Mouse (Mus musculus) CD4-positive, CD25-positive, alpha-beta regulatory T cell, adult 4 months (primary cell): Measurements from ENCODE around the gene Gm20388. TPM values are rescaled to one million over a fixed set of nuclear protein-coding genes. Genes with fewer than 3 reads are reported as not detected.

Source experiments
- ATAC-seq: one replicate; pipeline ENCODE4 v1.8.0; 2017
- polyA plus RNA-seq, 2 experiments: library from polyadenylated mRNA; unstranded; fragments of 100-300 nt; shearing (Covaris generic); gene quantifications; one replicate each; pipeline ENCODE4 v1.2.1; 2017

The Gm20388 gene
- polyA plus RNA-seq, 2 experiments from 2014 or later = 10.7 to 12.8 TPM

DNA sequence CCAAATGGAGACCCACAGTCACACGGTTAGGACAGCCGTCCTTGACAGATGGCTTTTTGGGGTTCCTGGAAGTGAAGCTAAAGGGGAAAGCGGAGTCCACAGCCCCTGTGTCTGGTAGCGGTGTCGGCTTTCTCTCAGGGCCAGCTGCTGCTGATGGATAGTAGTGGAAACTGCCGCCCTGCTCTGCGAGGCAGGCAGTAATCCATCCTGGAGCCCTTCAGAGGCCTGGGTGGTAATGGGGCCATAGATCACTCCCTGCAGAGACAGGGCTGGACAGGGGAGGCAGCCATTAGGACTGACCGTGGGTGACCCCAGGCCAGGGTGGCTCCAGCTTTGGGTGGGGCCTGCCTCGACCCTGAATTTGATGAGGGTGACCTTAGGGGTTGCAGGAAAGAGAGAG lies 463.9 kb downstream of the Gm20388 start:
- ATAC-seq = no peak

DNA sequence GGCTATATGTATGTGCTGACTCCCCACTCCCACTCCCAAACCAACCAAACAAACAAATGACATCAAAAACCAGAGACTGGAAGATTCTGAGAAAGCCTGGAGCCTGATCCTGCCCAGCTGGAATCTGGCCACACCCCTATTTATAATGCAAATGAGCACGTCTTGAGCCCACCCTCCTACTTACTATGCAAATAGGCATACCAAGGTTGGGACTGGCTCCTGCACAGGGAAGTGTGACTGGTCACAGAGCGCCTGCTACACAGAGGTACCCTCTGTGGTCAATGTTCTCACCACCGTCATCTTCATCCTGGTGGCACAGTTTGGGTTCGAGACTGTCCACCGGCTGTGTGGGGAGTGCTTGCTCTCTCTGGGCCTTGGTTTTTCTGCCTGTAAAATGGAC lies 464.5 kb downstream of the Gm20388 start:
- no peak for ATAC-seq

DNA sequence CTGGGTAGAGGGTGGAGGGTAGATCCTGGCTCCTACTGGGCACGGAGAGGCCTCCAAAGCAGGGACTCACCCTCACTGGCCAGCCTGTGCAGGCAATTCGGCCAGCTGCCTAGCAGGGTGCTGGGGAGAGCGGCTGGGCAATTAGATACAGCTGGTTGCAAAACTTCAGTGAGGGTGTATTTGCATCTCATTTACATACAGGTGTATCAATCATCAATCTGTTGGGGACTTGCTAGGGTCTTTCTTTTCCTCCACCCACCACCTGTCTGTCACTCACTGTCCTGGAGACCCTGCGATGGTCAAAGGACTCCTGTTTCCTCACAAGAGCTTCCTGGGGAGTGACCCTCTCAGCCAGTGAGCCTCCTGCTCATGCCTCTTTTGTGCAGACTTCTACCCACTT lies 465.6 kb downstream of the Gm20388 start:
- ATAC-seq = no peak

DNA sequence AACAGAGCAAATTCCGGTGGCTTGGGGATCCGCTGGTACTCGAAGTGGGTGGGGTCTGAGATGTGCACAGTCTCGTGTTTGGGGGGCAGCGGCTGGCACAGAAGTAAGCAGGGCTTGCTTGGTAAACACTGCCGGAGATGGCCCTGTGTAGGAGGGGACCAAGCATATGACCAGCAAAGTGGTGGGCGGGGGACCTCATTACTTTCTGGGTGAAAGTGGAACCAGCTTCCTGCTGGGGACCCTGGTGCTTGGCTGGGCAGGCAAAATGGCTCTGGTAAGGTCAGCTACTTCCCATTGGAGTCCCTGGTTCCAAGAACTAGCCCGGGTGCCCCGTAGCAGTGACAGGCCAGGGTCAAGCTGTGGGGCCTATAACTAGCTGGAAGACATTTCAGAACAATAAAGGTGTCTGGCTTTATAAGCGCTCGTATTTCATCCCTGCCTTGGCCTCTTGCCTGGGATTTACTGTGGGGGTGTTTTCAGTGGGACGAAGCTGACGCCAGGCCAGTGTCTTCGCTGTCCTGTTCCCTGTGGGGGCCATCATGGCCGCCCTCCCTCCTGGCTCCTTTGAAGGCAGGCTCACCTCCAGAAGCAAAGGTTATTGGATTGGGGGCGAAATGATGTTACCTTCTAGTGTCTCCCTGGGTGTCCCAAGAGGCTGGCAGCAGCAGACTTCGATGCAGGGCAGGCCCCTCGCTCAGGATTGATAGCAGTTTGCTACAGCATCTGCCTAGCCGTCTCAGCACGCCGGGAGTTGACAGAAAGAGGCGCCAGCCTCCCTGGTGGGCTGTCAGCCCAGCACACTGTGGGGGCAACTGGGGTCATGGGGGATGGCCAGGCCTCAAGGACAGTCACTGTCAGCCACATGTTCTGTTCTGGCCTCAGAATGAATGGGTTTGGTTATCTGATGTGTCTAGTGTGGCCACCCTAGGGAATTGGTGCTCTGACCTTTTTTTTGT lies 466.5 kb downstream of the Gm20388 start:
- ATAC-seq = no peak

DNA sequence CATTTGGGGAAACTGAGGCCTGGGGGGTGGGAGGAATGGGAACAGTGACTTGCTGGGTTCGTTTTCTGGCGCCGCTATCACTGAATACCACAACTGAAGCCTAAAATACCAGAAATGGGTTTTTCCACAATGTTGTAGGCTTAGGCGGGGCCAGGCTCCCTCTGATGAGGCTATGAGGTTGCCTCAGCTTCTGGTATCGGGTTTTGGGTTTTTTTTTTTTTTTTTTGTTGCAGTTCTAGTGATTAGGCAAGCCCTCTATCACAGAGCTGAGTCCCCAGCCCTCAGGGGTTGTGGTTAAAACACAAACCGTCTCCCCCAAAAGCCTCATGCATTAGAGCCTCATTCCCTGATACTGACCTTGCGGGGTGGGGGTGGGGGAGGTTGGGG lies 467.2 kb downstream of the Gm20388 start:
- no peak for ATAC-seq

DNA sequence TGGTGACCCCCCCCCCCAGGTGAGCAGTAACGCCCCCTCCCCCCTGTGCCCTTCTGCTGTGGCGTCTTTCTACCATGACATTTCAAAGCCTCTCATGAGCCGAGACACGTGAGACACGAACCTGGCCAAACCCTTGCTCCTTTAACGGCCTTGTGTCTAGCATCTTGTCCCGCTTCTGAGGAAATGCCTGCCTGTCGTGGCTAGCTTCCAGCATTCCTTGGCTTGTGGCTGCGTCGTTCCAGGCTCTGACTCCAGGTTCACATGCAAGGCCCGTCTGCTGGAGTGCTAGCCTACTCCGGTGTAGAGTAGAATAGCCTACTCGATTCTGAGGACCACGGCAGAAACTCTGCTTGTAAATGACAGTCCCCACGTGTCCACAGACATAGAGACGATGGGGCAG lies 467.7 kb downstream of the Gm20388 start:
- no peak for ATAC-seq

DNA sequence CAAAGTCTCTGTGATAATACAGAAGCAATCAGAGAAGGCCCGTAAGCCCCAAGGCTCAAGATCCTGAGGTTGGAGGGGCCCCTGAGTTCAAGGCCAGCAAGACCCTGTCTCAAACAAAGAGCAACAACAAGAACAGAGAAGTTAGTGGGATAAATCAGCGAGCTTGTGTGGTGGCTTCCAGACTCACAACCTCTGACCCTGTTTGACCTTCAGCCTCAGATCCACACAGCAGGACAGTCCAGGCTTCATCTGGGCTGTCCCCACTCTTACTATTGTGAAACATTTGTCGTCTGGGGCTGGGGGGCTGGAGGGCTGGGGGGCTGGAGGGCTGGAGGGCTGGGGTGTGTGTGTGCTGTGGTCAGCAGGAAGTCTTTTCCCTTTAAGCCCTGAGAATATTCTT lies 468.4 kb downstream of the Gm20388 start:
- no peak for ATAC-seq

DNA sequence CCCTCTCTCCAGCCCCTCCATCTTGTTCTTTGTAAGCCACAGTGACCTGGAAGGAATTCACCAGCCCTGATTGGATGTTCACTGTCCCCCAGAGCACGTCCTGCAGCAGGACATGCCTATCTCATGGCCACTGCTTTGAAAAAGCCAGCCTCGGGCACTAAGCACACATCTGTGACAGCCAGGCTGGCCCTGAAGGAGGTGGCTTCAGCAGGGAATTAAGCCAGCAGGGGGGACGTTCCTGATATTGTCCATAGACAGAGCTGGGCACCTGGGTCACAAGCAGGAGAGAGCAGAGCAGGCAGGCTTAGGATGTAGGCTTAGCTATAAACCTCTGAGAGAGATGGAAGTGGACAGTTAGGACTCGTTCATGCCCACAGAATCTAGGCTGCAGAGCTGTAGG lies 471.2 kb downstream of the Gm20388 start:
- no peak for ATAC-seq

DNA sequence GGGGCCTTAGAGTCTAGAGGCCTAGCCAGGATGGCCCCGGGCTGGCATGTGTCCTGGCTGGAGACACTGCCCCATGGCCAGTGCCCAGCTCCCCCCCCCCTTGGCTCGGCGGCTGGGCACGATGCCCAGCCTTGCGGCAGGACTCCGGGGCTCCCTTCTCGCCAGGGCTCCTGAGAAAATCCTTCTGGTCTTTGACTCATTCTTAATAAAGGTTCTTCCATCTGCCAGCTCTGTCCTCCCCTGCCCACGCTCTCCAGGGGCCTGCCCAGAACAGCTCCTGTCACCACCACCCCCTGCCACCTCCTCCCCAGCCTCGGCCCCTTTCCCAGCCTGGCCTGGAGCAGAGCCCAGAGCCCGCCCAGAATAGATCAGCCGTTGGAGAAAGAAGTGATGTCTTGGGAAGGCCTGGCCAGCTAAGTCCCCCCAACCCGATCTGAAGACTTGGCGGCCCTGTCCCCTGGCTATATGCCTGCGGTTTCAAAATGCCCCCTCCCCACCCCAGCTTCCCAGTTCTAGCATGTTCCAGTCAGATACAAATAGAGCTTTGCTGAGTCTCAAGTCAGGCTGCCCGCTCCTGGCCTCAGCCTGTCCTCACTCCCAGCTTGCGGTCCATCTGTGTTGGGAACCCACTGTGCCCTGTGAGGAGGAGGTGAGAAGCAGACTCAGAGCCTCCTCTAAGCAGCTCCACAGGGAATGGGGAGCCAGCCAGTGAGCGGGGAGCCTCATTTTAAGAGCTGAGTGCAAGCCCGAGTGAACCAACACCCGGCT lies 472.0 kb downstream of the Gm20388 start:
- no peak for ATAC-seq

DNA sequence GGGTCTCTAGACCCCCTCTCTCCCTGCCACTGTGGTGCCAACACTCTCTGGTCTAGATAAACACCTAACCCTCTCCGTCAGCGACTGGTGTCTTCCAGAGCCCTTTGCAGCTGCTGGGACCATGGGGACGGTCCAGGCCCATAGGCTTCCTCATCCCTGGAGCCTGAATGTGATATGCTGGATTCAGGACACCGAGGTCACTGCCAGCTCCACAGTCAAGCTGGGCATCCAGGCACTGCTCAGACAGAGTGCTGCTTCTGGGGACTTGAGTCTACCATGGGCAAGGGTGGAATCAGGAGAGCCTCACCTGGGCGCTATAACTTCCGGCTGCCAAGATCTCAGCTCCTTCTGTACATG lies 472.5 kb downstream of the Gm20388 start:
- no peak for ATAC-seq

DNA sequence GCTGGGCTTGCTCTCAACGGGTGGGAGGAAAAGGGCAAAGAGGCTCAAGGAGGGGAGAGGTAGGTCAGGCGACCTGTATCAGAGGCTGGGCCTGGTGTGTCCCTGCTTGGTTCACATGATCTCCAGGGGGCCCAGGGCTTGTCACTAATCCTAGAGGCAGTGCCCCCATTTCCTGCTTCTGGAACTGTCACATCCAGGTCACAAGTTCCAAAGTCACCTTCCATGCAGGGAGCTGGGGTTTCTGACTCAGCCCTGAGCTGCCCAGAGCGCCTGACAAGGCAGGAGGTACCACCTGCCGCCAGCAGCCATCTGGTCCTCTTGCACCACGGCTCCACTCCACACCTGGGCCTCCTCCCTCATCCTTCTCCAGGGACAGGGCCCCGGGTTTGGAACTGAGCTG lies 473.1 kb downstream of the Gm20388 start:
- ATAC-seq = no peak

DNA sequence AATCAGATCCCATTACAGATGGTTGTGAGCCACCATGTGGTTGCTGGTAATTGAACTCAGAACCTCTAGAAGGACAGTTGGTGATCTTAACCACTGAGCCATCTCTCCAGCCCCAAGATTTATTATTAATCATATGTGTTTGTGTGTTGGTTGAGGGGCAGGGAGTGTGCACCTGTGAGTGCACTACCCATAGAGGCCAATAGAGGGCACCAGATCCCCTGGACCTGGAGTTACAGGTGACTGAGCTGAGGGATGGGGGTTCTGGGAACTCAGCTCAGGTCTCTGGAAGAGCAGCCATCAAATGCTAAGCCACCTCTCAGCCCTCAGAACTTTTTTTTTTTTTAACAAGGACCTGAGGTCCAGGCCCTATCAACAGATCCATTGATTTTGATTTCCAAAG lies 474.1 kb downstream of the Gm20388 start:
- no peak for ATAC-seq

DNA sequence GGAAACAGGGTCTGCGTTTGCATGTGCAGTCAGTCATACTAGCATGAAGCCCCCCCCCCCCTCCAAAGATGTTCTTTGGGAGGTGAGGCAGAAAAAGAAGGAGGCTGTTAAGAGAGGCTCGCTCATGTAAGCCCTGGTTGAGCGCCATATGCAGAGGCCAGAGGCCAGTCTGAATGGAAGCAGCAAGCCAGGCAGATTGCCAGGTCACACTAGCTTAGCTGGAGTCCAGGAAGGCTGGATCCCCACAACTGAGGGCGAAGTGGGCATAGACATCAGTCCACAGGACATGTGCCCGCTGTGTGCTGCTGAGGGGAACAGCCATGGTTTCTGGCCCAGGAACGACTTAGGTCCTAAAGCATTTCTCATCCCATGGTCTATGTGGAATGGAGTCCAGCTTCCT lies 477.6 kb downstream of the Gm20388 start:
- no peak for ATAC-seq

DNA sequence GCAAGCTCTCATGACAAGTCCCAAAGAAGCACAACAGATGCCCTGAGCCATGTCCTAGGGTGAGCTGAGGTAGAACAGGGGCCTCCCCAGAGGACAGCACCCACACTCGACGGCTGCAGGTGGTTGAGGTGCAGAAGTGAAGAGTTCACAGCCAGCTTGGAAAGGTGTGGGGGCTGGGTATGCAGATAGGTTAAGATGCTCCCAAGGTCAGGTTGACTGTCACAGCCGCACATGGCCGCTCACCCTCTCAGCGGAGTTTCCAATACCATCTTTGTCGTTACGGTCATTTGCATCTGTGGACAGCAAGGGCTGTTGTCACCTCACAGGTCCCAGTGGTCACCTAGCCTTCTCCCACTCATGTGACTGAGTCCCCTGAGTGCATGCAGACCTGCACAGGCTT lies 480.0 kb downstream of the Gm20388 start:
- ATAC-seq = no peak

DNA sequence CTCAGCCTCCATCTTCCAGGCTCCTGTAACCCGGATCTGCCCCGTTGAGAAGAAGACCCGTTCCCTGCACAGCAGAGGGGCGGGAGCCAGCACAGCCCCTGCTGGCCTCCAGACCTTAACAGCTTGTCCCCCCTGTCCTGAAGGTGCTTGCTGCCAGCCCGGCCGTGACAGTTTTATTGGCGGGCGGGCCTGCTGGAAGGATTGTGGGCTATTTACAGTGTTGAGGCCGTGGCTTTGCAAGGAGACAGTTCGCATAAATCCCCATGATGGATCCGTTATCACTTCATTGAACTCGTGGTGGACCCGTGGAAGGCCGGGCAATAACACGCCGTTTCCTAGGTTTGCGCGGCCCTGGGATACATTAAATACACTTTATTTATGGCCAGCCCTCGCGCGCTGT lies 481.2 kb downstream of the Gm20388 start:
- no peak for ATAC-seq

DNA sequence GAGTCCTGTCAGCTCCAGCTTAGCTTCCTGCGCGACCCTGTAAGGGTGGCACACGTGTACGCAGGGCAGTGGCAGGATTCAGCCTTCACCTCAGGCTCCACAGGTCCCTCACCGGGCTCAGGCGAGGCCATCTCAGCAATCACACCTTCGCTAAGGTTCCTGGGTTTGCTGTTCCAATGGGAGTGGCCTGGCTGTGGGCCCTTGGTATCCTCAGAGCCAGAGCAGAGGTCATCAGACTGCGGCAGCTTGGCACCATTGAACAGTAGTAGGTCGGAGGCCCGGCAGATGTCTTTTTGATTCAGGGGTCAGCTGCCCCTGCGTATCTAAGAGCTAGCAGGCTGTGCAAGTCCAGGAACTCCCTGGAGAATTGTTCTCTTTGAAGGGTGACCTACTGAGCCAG lies 482.4 kb downstream of the Gm20388 start:
- no peak for ATAC-seq

DNA sequence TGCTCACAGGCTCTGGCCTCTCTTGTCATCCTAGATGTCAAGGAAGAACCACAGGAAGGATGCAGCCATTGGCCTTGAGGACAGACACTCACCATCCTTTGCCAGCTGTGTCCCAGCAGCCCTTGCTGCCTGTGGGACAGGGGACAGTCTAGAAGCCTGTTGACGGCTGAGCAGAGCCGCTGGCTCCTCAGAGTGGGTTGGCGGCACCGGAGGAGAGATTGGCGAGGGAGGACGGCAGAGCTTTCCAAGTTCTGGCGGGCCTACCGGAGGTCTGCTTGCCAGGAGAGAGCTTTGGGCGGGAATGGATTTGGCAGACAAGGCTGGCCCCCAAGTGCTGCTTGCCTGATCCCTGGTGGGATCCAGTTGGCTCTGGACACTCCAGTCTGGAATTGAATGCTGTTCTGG lies 483.2 kb downstream of the Gm20388 start:
- ATAC-seq = no peak

DNA sequence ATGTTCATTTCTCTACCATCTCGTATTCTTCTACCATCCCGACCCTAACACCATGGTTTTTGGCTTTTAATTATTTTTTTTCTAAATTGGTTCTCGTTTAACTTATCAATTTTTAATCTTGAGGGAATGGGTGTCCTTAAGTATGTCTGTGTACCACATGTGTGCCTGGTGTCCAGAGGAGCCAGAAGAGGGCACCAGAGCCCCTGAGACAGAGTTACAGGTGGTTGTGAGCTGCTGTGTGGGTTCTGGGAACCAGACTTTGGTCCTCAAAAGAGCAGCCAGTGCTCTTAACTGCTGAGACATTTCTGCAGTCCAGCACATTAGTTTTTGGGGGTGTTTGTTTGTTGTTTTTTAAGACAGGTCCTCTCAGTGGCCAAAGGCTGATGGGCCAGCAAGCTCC lies 485.3 kb downstream of the Gm20388 start:
- no peak for ATAC-seq

DNA sequence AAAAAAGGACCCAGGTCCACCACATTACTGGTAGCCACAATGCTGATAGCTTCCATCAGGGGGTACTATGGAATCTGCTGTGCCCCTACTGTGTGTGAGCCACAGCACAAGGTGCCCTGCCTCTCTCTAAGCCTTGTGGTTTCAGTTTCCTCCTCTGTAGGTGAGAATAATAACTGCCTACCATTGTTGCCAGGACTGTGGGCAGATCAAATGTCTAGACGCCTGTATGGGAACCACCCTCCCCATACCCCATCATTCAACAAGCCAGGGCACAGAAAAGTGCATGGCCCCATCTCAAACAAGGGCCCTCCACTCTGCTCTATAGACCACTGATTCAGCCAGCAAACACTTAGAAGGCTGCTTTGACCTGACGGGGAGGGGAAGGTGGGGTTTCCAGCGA lies 486.1 kb downstream of the Gm20388 start:
- ATAC-seq = peak; percentile 86

DNA sequence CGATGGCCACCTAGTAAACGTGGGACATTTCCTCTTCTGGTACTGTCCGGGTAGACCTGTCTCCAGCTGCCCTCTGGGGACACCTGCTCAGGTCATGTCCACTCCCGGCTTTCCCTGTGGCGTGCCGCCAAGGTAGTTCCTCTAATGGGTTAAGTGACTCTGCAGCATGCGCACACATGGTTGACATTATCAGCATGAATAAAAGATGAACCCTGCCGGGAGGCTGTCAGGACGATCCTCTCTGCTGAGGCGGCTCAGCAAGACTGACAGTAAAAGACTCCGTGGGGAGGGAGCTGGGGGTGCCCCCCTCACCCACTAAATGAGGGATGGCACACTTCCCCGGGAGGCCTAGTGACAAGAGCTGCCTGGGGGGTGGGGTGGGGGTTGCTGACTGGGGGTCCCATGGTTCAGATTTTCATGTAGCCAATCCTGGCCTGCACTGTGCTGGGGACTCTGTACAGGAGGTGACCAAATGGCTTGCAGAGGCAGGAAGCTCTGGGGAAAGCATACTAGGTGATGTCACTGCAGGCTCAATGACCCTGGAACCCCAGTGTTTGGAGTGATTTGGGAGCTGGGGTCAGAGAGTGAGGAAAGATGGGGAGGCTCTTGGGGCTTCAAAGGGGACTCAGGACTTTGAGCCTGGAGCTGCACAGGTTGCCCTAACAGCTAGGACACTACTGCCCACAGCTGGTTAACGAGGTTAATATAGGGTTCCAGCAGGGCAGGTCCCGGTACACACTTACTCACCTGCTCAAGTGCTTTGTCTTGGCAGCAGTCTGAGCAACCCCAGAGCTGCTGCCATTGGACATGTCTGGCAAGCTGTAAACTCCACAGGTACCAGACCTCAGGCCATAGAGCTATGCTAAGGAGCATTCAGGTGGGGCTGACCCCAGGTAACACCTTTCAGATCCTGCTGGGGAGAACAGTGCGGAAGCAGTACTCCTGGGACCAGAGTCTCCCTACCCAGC lies 487.1 kb downstream of the Gm20388 start:
- ATAC-seq = no peak

DNA sequence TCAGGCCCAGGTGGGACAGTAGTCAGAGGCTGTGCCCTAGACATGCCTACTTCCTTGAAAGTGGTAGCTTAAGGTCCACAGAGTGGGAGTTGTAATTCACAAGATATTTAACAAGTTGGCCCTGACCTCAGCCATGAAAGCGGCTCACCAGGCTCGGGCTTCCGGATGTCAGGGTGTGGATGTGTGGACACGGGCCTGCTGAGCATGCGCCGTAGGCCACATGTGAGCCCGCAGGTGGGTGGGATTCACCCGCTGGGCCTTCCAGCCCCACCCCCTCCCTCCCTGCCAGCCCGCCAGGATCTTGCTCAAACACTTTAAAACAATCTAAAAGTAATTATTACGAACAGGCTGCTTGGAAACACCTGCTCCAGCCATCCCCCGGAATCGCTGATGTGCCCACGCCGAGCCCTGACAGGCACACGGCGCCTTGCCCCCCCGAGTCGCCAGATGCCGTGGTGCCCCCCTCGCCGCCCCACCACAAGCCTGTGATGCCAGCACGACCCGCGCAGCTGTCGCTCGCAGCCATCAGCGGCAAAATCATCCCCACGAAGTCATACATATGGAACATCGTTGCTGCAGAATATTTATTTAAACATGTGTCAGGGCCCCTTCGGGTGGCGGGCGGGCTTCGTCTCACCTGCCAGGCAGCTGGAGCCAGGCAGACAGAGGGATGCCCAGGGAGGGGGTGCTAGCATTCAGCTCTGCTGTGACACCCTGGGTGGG lies 488.7 kb downstream of the Gm20388 start:
- ATAC-seq = no peak

DNA sequence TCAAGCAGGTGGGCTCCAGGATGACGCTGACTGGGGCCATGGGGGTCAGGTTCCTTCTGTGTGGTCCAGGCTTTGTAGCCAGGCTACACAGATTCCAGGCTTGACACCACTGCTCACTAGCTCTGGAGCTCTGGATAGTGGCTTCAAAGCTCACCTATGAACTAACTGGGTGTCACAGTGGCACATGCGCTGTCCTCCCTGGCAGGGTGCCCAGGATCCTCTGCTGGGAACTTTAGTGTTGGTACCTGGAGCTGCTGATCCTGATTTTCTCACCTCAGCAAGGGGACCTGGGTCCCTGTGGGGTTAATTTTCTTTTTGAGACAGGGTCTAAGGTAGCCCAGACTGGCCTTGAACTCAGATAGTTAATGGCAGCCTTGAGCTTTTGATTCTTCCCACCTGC lies 490.6 kb downstream of the Gm20388 start:
- ATAC-seq = no peak
